Mouse (Mus musculus) left cerebral cortex, adult 11 months (tissue): ENCODE data around the gene Olfr733.

Experiments
- DNase-seq: peaks from one replicate; pipeline ENCODE4 v3.0.0; 2022; ENCODE audit warnings: low spot score

Gene Olfr733

DNA sequence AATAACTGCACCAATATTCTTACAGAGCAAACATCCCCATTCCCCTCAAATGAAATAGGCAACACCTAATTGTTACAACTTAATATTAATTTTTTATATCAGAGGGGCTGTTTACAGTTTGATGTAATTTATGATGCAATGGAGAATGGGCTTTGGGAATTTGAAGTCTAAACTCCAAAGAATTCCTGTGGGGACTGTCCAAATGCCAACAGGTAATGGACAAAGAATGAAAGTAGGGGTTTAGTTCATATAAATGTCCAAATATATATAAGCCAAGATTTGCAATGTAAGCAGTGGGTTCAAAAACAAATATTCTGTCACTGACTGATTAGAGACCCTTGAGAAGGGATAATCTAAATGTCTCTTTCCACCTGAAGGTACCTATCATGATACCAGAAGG lies at the start of gene Olfr733:
TSS of gene Olfr733 (minus strand) at position 101 of the 400 bp plus-strand sequence.
- DNase-seq = no peak

DNA sequence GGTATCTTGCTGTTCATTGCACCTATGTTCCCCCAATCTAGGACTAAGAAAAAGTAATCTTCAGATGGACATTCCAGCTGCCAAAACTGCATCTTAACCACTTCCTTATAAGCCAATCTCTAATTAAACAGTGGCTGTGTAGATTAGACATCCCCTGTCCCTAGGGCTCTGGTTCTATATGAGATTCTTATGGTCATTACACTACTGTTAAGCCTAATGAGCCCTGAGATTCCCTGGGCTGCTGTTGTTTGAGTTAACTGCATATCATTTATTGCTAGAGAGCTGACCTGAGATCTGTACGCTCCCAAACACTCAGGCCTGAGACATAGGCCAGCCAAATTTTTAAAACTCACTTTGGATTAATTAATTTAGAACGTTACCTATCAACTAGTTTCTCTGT lies 47.5 kb upstream of the Olfr733 start, which contains the start of gene Olfr735:
TSS of gene Olfr735 (minus strand) at position 77 of the 400 bp plus-strand sequence.
- DNase-seq = no peak

DNA sequence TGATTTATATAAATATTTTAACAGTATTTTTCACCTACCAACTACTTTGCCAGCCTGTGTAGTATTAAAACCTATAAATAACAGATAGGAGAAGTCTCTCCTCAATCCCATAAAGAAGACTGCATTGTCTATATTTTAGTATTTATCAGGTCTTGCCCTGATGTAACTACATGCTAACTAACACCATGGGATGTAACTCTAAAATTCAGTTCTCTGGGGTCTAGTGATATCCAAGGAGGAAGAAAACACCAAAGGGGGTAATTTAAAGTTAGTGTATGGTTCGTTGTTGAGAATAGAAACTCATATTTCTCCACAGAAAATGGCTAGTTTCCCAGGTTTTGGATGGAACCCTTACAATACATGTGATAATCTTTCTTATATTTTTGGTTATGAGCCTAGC lies 25.3 kb upstream of the Olfr733 start, which contains the start of gene Olfr734:
TSS of gene Olfr734 (minus strand) at position 101 of the 400 bp plus-strand sequence.
- DNase-seq = no peak

DNA sequence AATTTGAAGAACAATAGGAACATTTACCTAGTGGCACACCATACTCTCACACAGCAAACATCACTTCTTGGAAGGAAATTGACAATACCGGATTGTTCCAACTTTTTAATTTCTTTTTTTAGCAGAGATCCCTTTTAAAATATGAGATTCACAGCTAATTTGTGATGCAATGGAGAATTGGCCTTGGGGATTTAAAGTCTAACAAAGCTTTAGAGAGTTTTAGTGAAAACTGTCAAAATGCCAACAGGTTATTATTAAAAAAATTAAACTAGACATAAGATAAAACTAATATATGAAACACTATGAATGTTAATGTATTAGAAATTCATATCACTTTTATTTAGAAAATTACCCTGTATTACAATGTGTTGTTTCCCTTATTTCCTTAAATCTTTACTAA lies 17.2 kb downstream of the Olfr733 start, which contains the start of gene Olfr732:
TSS of gene Olfr732 (minus strand) at position 101 of the 400 bp plus-strand sequence.
- no peak for DNase-seq
